Mouse (Mus musculus) stomach, postnatal 0 days (tissue): ENCODE results near the gene Tbl3.

Experiments
- CTCF ChIP-seq: IDR thresholded peaks from 2 replicates; pipeline ENCODE4 v1.5.1; 2016; ENCODE audit warnings: antibody characterized with exemption, low read depth, mild to moderate bottlenecking, moderate library complexity
- EP300 ChIP-seq: optimal IDR thresholded peaks from 2 replicates; pipeline ENCODE3; 2016; ENCODE audit warnings: antibody characterized with exemption

- TF ChIP-seq CTCF (no peak), EP300 (no peak)
Measured at GRCm38 (mm10) chr17:24699473-24699872, 8.0 kb downstream of the Tbl3 start.
